Mouse (Mus musculus) neural tube, embryonic 13.5 days (tissue): ENCODE data around the gene Txndc5. TPM values are rescaled to one million over a fixed set of nuclear protein-coding genes. Genes with fewer than 3 reads are reported as not detected.
A peak's percentile ranks its signal among the peaks of the same experiment; 100 is the strongest.

Experiments used
- ATAC-seq: fragments of 200-750 bp; cut with Nextera tagmentation; 2 replicates; pipeline ENCODE4 v1.8.0; 2017; ENCODE audit warnings: low read depth, mild to moderate bottlenecking, moderate TSS enrichment, moderate library complexity
- H3K27ac ChIP-seq: fragments of 300-500 bp; sonication (generic); replicated peaks from 2 replicates; pipeline ENCODE4 v1.5.1; 2015; ENCODE audit warnings: moderate library complexity, mild to moderate bottlenecking, inconsistent platforms
- H3K27me3 ChIP-seq: fragments of 300-500 bp; sonication (generic); 2 replicates; pipeline ENCODE4 v1.6.1; 2015; ENCODE audit warnings: mild to moderate bottlenecking, inconsistent platforms
- H3K36me3 ChIP-seq: fragments of 300-500 bp; sonication (generic); 2 replicates; pipeline ENCODE4 v1.6.1; 2015; ENCODE audit warnings: mild to moderate bottlenecking, inconsistent platforms
- H3K4me1 ChIP-seq: fragments of 300-500 bp; sonication (generic); replicated peaks from 2 replicates; pipeline ENCODE4 v1.6.1; 2015; ENCODE audit warnings: inconsistent platforms
- H3K4me2 ChIP-seq: fragments of 300-500 bp; sonication (generic); 2 replicates; pipeline ENCODE4 v1.6.1; 2015; ENCODE audit warnings: inconsistent platforms, mild to moderate bottlenecking, moderate library complexity
- H3K4me3 ChIP-seq: fragments of 300-500 bp; sonication (generic); 2 replicates; pipeline ENCODE4 v1.5.1; 2015; ENCODE audit warnings: mild to moderate bottlenecking, inconsistent platforms
- H3K9ac ChIP-seq: fragments of 300-500 bp; sonication (generic); 2 replicates; pipeline ENCODE4 v1.6.1; 2015; ENCODE audit warnings: moderate library complexity, mild to moderate bottlenecking, inconsistent platforms
- H3K9me3 ChIP-seq: fragments of 300-500 bp; sonication (generic); 2 replicates; pipeline ENCODE4 v1.6.1; 2016; ENCODE audit warnings: inconsistent platforms
- WGBS: fragments of 180-500 bp; shearing (Covaris S2); methylation state at CpG from one replicate; pipeline ENCODE4 v1.1.7; 2015; 5-methylcytosine and 5-hydroxymethylcytosine counted together
- polyA plus RNA-seq: library from polyadenylated mRNA; unstranded; fragments of >200 nt; fragmentation: Nextera tagmentation; extraction: Ambion mirVana; gene quantifications from 2 replicates; pipeline ENCODE4 v1.2.1, GENCODE M21; 2015

Txndc5 gene
- 91.2 and 104 TPM in 2 replicates for polyA plus RNA-seq

GRCm38 (mm10) chr13:38528687-38529294, at the start of gene Txndc5:
TSS of gene Txndc5 (minus strand) at chr13:38528824.
- peaks cover 32% of the 10 kb centered on the region for H3K4me1 ChIP-seq
- H3K27ac ChIP-seq: peak within 1 kb of the TSS; percentile 86
- H3K4me2 ChIP-seq: peak within 1 kb of the TSS; percentile 91
- ATAC-seq: no peak; the same call in 1 of the 2 replicates
- no peaks in the 10 kb centered on the region; the same call in 1 of the 2 replicates for H3K27me3 ChIP-seq
- peak within 1 kb of the TSS; percentile 85 for H3K9ac ChIP-seq
- WGBS: 59% methylated on average over 9 of the region's 9 CpGs
- no peaks in the 10 kb centered on the region for H3K9me3 ChIP-seq
- H3K36me3 ChIP-seq: no peaks in the 10 kb centered on the region
- peak within 1 kb of the TSS; percentile 86 for H3K4me3 ChIP-seq

- Histone ChIP-seq H3K4me3 (no peak overlapping the region), H3K9ac (no peak overlapping the region), H3K9me3 (no peaks in the 10 kb centered on the region), H3K4me1 (no peaks in the 10 kb centered on the region), H3K27ac (no peak overlapping the region), H3K27me3 (no peaks in the 10 kb centered on the region), H3K36me3 (no peaks in the 10 kb centered on the region), H3K4me2 (no peak overlapping the region)
- WGBS: 80% methylated on average over 3 of the region's 3 CpGs
- ATAC-seq: no peak
Measured at GRCm38 (mm10) chr13:38574668-38575067, 46.0 kb upstream of the Txndc5 start.

GRCm38 (mm10) chr13:38573281-38573680, 44.7 kb upstream of the Txndc5 start:
- Histone ChIP-seq H3K9me3 (no peaks in the 10 kb centered on the region), H3K4me3 (no peak overlapping the region), H3K4me2 (no peak overlapping the region), H3K27me3 (no peaks in the 10 kb centered on the region), H3K4me1 (no peaks in the 10 kb centered on the region), H3K9ac (no peak overlapping the region), H3K36me3 (no peaks in the 10 kb centered on the region), H3K27ac (no peak overlapping the region)
- 100% methylated on average over 1 of the region's 1 CpGs for WGBS
- no peak for ATAC-seq

DNA sequence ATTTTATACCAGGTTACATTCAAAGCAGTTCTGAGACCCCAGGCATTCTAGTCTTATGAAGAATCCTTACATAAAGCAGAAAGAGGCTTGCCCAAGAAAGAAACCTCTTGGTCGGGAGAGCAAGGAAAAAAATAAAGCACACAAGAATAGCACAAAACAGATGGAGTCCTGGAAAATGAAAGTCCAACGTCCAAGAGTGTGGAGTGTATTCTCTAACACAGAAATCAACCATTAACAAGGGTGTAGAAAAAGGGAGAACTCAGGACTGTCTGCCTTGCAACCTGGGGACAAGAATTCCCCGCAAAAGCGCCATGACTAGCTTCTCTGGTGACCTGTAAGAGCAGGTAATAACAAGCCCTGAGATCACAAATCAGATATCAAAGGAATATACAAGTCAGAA, 36.6 kb upstream of the Txndc5 start:
- no peak overlapping the region for H3K4me3 ChIP-seq
- 79% methylated on average over 4 of the region's 4 CpGs for WGBS
- no peaks in the 10 kb centered on the region for H3K9me3 ChIP-seq
- no peak overlapping the region for H3K4me2 ChIP-seq
- no peaks in the 10 kb centered on the region for H3K36me3 ChIP-seq
- H3K27ac ChIP-seq: no peak overlapping the region
- ATAC-seq: no peak
- H3K4me1 ChIP-seq: no peaks in the 10 kb centered on the region
- no peaks in the 10 kb centered on the region for H3K27me3 ChIP-seq
- H3K9ac ChIP-seq: no peak overlapping the region

- H3K4me2 ChIP-seq: no peak overlapping the region
- 87% methylated on average over 11 of the region's 11 CpGs for WGBS
- no peak overlapping the region for H3K9ac ChIP-seq
- H3K27me3 ChIP-seq: no peaks in the 10 kb centered on the region
- H3K36me3 ChIP-seq: no peaks in the 10 kb centered on the region
- H3K9me3 ChIP-seq: peaks cover 5% of the 10 kb centered on the region; the same call in 1 of the 2 replicates
- H3K4me3 ChIP-seq: no peak overlapping the region
- no peaks in the 10 kb centered on the region for H3K4me1 ChIP-seq
- no peak overlapping the region for H3K27ac ChIP-seq
- ATAC-seq: no peak
Measured at GRCm38 (mm10) chr13:38554611-38555010, 26.0 kb upstream of the Txndc5 start.

DNA sequence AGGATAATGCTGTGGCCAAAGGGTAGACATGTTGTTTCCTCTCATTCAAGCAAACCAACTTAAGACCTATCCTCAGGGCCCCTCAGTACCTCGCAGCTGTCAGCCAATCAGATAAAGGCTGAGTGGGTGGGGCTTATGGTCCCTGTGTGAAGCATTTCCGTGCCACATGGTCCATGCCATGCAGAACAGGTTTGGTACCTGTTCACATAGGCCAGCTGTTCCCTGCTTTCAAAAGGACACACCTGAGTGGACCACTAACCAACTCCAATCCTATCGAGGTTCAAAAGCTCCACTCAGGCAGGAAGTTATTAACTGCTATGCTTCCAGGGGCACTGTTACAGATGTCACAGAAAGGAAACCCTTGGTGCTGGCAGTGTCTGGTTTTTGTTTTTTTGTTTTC, 25.6 kb upstream of the Txndc5 start:
- WGBS: 73% methylated on average over 3 of the region's 3 CpGs
- H3K4me1 ChIP-seq: no peaks in the 10 kb centered on the region
- ATAC-seq: no peak

DNA sequence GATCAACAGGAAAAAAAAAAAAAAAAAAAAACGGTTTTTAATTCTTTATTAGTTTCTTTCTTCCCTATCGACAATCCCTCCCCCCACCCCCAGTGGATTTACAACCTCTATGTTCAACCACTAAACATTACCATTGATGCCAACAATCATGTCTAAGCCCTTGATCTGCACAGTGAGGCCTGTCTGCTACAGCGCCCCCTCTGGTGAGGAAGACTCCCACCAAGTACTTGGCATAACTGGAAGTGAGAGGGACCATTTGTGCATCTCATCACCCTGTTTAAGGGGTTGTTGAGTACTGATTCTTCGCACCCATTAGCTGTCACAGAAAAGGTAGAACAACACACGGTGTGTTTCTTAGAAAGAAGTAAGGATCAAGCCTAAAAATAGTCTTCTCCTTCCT, 20.1 kb upstream of the Txndc5 start:
- no peak overlapping the region for H3K4me3 ChIP-seq
- no peaks in the 10 kb centered on the region for H3K36me3 ChIP-seq
- peaks cover 5% of the 10 kb centered on the region; the same call in 1 of the 2 replicates for H3K9me3 ChIP-seq
- no peak overlapping the region for H3K4me2 ChIP-seq
- no peaks in the 10 kb centered on the region for H3K27me3 ChIP-seq
- H3K4me1 ChIP-seq: no peaks in the 10 kb centered on the region
- H3K27ac ChIP-seq: no peak overlapping the region
- no peak overlapping the region for H3K9ac ChIP-seq
- no peak for ATAC-seq
- WGBS: 82% methylated on average over 5 of the region's 5 CpGs

More for the DNA sequence above, 25.6 kb upstream of the Txndc5 start:
- H3K9me3 ChIP-seq: peaks cover 5% of the 10 kb centered on the region; the same call in 1 of the 2 replicates
- H3K27ac ChIP-seq: no peak overlapping the region
- no peak overlapping the region for H3K9ac ChIP-seq
- H3K27me3 ChIP-seq: no peaks in the 10 kb centered on the region
- no peak overlapping the region for H3K4me3 ChIP-seq
- no peaks in the 10 kb centered on the region for H3K36me3 ChIP-seq
- H3K4me2 ChIP-seq: no peak overlapping the region

DNA sequence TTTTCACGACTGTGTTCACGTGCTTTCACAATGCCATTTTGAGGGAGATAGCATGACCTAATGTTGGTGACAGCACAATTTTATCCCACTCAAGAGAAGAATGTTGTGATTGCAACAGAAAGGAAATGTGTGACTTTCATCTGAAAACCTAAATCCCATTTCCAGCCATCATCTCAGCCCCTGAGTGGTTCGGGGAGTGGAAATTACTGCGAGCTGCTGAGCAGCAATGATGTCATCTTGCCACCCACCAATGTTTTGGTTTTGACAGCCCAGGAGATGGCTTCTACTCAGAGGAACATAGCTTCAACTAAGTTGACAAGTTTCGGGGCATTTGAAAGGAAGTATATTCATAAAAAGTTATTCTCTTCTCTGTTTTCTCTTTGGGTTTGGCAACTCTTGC, 19.1 kb upstream of the Txndc5 start:
- 84% methylated on average over 5 of the region's 5 CpGs for WGBS
- Histone ChIP-seq H3K4me2 (no peak overlapping the region), H3K9me3 (peaks cover 5% of the 10 kb centered on the region; the same call in 1 of the 2 replicates), H3K9ac (no peak overlapping the region), H3K36me3 (no peaks in the 10 kb centered on the region), H3K4me1 (no peaks in the 10 kb centered on the region), H3K4me3 (no peak overlapping the region), H3K27me3 (no peaks in the 10 kb centered on the region), H3K27ac (no peak overlapping the region)
- ATAC-seq: no peak

DNA sequence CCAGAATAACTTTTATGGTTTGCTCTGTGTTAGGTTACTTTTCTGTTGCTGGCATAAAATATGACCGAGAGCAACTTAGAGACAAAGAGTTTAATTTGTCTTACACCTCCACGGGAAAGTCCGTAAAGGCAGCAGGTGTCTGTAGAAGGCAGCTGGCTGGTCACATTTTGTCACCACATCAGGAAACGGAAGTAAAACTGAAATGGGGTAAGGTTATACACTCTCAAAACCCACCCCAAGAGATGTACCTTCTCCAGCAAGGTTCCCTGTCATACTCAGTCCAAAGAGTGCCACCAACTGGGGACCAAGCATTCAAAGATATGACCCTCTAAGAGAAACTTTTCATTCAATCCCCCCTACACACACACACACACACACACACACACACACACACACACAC, 18.1 kb upstream of the Txndc5 start:
- no peaks in the 10 kb centered on the region for H3K27me3 ChIP-seq
- ATAC-seq: no peak
- H3K9me3 ChIP-seq: peaks cover 5% of the 10 kb centered on the region; the same call in 1 of the 2 replicates
- no peaks in the 10 kb centered on the region for H3K4me1 ChIP-seq
- H3K36me3 ChIP-seq: no peaks in the 10 kb centered on the region
- H3K27ac ChIP-seq: no peak overlapping the region
- no peak overlapping the region for H3K4me3 ChIP-seq
- WGBS: 81% methylated on average over 4 of the region's 4 CpGs
- H3K9ac ChIP-seq: no peak overlapping the region
- H3K4me2 ChIP-seq: no peak overlapping the region

DNA sequence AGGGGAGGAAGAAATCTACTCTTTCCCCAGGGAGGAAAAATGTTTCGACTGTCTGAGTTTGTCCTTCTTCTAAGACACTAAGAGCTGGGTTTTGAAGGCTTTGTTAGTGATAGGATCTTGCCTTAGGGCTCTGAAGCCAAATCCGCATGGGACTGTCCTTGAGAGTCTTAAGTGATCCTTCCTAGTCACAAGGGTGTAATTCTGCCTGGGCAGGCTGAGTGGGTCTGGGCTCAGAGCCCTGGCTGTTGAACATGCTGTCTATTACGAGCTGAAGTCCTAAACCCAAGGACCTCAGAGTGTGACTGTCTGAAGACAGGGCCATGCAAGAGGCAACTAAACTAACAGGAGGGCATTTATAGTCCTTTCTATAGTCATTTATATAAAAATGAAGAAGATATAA, 16.8 kb upstream of the Txndc5 start:
- H3K27ac ChIP-seq: no peak overlapping the region
- no peaks in the 10 kb centered on the region for H3K36me3 ChIP-seq
- H3K9ac ChIP-seq: no peak overlapping the region
- H3K4me2 ChIP-seq: no peak overlapping the region
- no peak overlapping the region for H3K4me3 ChIP-seq
- no peaks in the 10 kb centered on the region for H3K9me3 ChIP-seq
- whole genome bisulfite sequencing: 81% methylated on average over 3 of the region's 3 CpGs
- no peaks in the 10 kb centered on the region for H3K4me1 ChIP-seq
- no peak for ATAC-seq
- H3K27me3 ChIP-seq: no peaks in the 10 kb centered on the region

- H3K4me3 ChIP-seq: no peak overlapping the region
- no peaks in the 10 kb centered on the region for H3K9me3 ChIP-seq
- H3K27ac ChIP-seq: no peak overlapping the region
- H3K9ac ChIP-seq: no peak overlapping the region
- no peak for ATAC-seq
- no peaks in the 10 kb centered on the region for H3K27me3 ChIP-seq
- H3K4me1 ChIP-seq: no peaks in the 10 kb centered on the region
- H3K36me3 ChIP-seq: no peaks in the 10 kb centered on the region
- no peak overlapping the region for H3K4me2 ChIP-seq
- 91% methylated on average over 8 of the region's 8 CpGs for WGBS
Measured at GRCm38 (mm10) chr13:38544769-38545445, 16.3 kb upstream of the Txndc5 start.

DNA sequence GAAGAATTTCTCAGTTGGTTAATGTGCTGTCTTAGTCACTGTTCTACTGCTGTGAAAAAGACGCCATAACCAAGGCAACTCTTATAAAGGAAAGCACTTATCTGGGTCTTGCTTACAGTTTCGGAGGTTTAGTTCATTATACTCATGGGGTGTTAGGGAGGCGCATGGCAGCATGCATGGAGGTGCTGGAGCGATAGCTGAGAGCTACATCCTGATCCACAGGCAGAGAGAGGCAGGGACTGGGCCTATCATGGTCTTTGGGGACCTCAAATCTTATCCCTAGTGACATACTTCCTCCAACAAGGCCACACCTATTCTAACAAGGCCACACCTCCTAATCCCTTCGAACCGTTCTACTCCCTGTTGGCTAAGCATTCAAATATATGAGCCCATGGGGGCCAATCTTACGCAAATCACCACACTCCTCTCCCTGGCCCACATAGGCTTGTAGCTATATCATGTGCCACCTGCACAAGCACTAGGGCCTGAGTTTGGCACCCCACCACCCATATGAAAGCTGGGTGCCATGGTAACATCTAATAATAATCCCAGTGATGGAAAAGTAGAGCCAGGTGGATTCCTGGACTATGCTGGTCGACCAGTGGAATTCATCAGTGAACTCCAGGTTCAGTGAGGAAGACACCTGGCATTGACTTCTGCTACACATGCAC, 15.0 kb upstream of the Txndc5 start:
- ATAC-seq: no peak

More for the DNA sequence above, 15.0 kb upstream of the Txndc5 start:
- H3K4me1 ChIP-seq: no peaks in the 10 kb centered on the region
- H3K9ac ChIP-seq: no peak overlapping the region
- H3K27me3 ChIP-seq: no peaks in the 10 kb centered on the region
- H3K36me3 ChIP-seq: no peaks in the 10 kb centered on the region
- 69% methylated on average over 8 of the region's 8 CpGs for WGBS
- H3K4me2 ChIP-seq: no peak overlapping the region
- H3K9me3 ChIP-seq: no peaks in the 10 kb centered on the region
- H3K27ac ChIP-seq: no peak overlapping the region
- no peak overlapping the region for H3K4me3 ChIP-seq
